Mouse (Mus musculus): ENCODE measurements at regions not wholly inside any gene's neighbourhood (a gene's known extent, or its start where the extent isn't known, plus 50 kb on each side); places are given as distances from the start of the nearest gene placed in this dataset.

- Histone ChIP-seq H3K4me3 (no peak overlapping the region), H3K36me3 (no peaks in the 10 kb centered on the region), H3K27me3 (peaks cover 55% of the 10 kb centered on the region; the same call in 1 of the 2 replicates), H3K27ac (replicated peaks) (no peak overlapping the region), H3K9ac (replicated peaks) (no peak overlapping the region), H3K4me2 (replicated peaks) (no peak overlapping the region), H3K9me3 (no peaks in the 10 kb centered on the region), H3K4me1 (peaks cover 25% of the 10 kb centered on the region)
- WGBS = 13% methylated on average over 18 of the region's 18 CpGs
- ATAC-seq (replicated peaks) = peak; percentile 84
Measured at GRCm38 (mm10) chr2:166346421-166347182, 191.1 kb upstream of the Sulf2 start.

- peaks cover 32% of the 10 kb centered on the region; the same call in 1 of the 2 replicates for H3K27me3 ChIP-seq
- H3K4me1 ChIP-seq = peaks cover 25% of the 10 kb centered on the region
- H3K9ac ChIP-seq (replicated peaks) = no peak overlapping the region
- no peaks in the 10 kb centered on the region for H3K36me3 ChIP-seq
- ATAC-seq (replicated peaks) = no peak
- H3K27ac ChIP-seq (replicated peaks) = no peak overlapping the region
- 29% methylated on average over 10 of the region's 10 CpGs for WGBS
- no peak overlapping the region for H3K4me2 ChIP-seq (replicated peaks)
- H3K4me3 ChIP-seq = no peak overlapping the region
- no peaks in the 10 kb centered on the region for H3K9me3 ChIP-seq
Measured at GRCm38 (mm10) chr2:166343551-166344340, 188.3 kb upstream of the Sulf2 start.

- no peak overlapping the region for H3K9ac ChIP-seq (replicated peaks)
- H3K4me1 ChIP-seq = peaks cover 28% of the 10 kb centered on the region
- peaks cover 24% of the 10 kb centered on the region; the same call in 1 of the 2 replicates for H3K27me3 ChIP-seq
- H3K36me3 ChIP-seq = no peaks in the 10 kb centered on the region
- no peak for ATAC-seq (replicated peaks)
- H3K9me3 ChIP-seq = no peaks in the 10 kb centered on the region
- H3K27ac ChIP-seq (replicated peaks) = 0 out of 2 replicates have a peak overlapping the region, but pooled peaks have one; percentile 18
- no peak overlapping the region for H3K4me2 ChIP-seq (replicated peaks)
- 36% methylated on average over 9 of the region's 9 CpGs for WGBS
- no peak overlapping the region for H3K4me3 ChIP-seq
Measured at GRCm38 (mm10) chr2:166342407-166342806, 186.9 kb upstream of the Sulf2 start.

GRCm38 (mm10) chr2:166340196-166340595 lies 184.7 kb upstream of the Sulf2 start:
- Histone ChIP-seq H3K4me1 (peaks cover 13% of the 10 kb centered on the region), H3K36me3 (no peaks in the 10 kb centered on the region), H3K4me3 (no peak overlapping the region), H3K4me2 (replicated peaks) (no peak overlapping the region), H3K27me3 (peaks cover 19% of the 10 kb centered on the region; the same call in 1 of the 2 replicates), H3K9me3 (no peaks in the 10 kb centered on the region), H3K9ac (replicated peaks) (no peak overlapping the region), H3K27ac (replicated peaks) (no peak overlapping the region)
- no peak for ATAC-seq (replicated peaks)
- 92% methylated on average over 9 of the region's 9 CpGs for WGBS

GRCm38 (mm10) chr2:166339427-166339826 lies 184.0 kb upstream of the Sulf2 start:
- 82% methylated on average over 5 of the region's 5 CpGs for WGBS
- ATAC-seq (replicated peaks) = no peak

GRCm38 (mm10) chr2:166338396-166339085 lies 183.1 kb upstream of the Sulf2 start:
- H3K36me3 ChIP-seq = no peaks in the 10 kb centered on the region
- WGBS = 46% methylated on average over 11 of the region's 11 CpGs
- H3K9ac ChIP-seq (replicated peaks) = no peak overlapping the region
- peaks cover 13% of the 10 kb centered on the region for H3K4me1 ChIP-seq
- no peak for ATAC-seq (replicated peaks)
- H3K4me2 ChIP-seq (replicated peaks) = no peak overlapping the region
- no peak overlapping the region for H3K27ac ChIP-seq (replicated peaks)
- H3K9me3 ChIP-seq = no peaks in the 10 kb centered on the region
- no peak overlapping the region for H3K4me3 ChIP-seq
- H3K27me3 ChIP-seq = peaks cover 4% of the 10 kb centered on the region; the same call in 1 of the 2 replicates

More at GRCm38 (mm10) chr2:166339427-166339826, 184.0 kb upstream of the Sulf2 start:
- Histone ChIP-seq H3K9ac (replicated peaks) (no peak overlapping the region), H3K36me3 (no peaks in the 10 kb centered on the region), H3K4me2 (replicated peaks) (no peak overlapping the region), H3K27ac (replicated peaks) (no peak overlapping the region), H3K9me3 (no peaks in the 10 kb centered on the region), H3K4me3 (no peak overlapping the region), H3K27me3 (peaks cover 11% of the 10 kb centered on the region; the same call in 1 of the 2 replicates), H3K4me1 (peaks cover 13% of the 10 kb centered on the region)

GRCm38 (mm10) chr2:166337666-166338065 lies 182.2 kb upstream of the Sulf2 start:
- Histone ChIP-seq H3K9ac (replicated peaks) (no peak overlapping the region), H3K4me3 (no peak overlapping the region), H3K27me3 (no peaks in the 10 kb centered on the region), H3K9me3 (no peaks in the 10 kb centered on the region), H3K36me3 (no peaks in the 10 kb centered on the region), H3K4me1 (peaks cover 10% of the 10 kb centered on the region), H3K4me2 (replicated peaks) (no peak overlapping the region), H3K27ac (replicated peaks) (no peak overlapping the region)
- no peak for ATAC-seq (replicated peaks)
- WGBS = 73% methylated on average over 7 of the region's 7 CpGs

GRCm38 (mm10) chr2:166335702-166336101 lies 180.2 kb upstream of the Sulf2 start:
- H3K9ac ChIP-seq (replicated peaks) = no peak overlapping the region
- 85% methylated on average over 5 of the region's 5 CpGs for WGBS
- H3K27me3 ChIP-seq = no peaks in the 10 kb centered on the region

GRCm38 (mm10) chr2:166334559-166334958 lies 179.1 kb upstream of the Sulf2 start:
- no peak for ATAC-seq (replicated peaks)
- no peak overlapping the region for H3K9ac ChIP-seq (replicated peaks)
- no peaks in the 10 kb centered on the region for H3K9me3 ChIP-seq
- H3K36me3 ChIP-seq = no peaks in the 10 kb centered on the region
- H3K4me2 ChIP-seq (replicated peaks) = no peak overlapping the region
- H3K4me3 ChIP-seq = no peak overlapping the region
- no peak overlapping the region for H3K27ac ChIP-seq (replicated peaks)
- no peaks in the 10 kb centered on the region for H3K27me3 ChIP-seq
- WGBS = 77% methylated on average over 7 of the region's 7 CpGs
- H3K4me1 ChIP-seq = 0 out of 2 replicates have a peak, but pooled peaks cover 3% of the 10 kb centered on the region

More at GRCm38 (mm10) chr2:166335702-166336101, 180.2 kb upstream of the Sulf2 start:
- ATAC-seq (replicated peaks) = no peak
- Histone ChIP-seq H3K9me3 (no peaks in the 10 kb centered on the region), H3K4me2 (replicated peaks) (no peak overlapping the region), H3K4me3 (no peak overlapping the region), H3K4me1 (0 out of 2 replicates have a peak, but pooled peaks cover 3% of the 10 kb centered on the region), H3K36me3 (no peaks in the 10 kb centered on the region), H3K27ac (replicated peaks) (no peak overlapping the region)

GRCm38 (mm10) chr2:166333818-166334217 lies 178.4 kb upstream of the Sulf2 start:
- 76% methylated on average over 4 of the region's 4 CpGs for WGBS
- Histone ChIP-seq H3K36me3 (no peaks in the 10 kb centered on the region), H3K27ac (replicated peaks) (no peak overlapping the region), H3K9me3 (no peaks in the 10 kb centered on the region), H3K4me3 (no peak overlapping the region), H3K4me1 (0 out of 2 replicates have a peak, but pooled peaks cover 3% of the 10 kb centered on the region), H3K27me3 (no peaks in the 10 kb centered on the region), H3K9ac (replicated peaks) (no peak overlapping the region), H3K4me2 (replicated peaks) (no peak overlapping the region)
- no peak for ATAC-seq (replicated peaks)

- H3K27ac ChIP-seq (replicated peaks) = no peak overlapping the region
- H3K36me3 ChIP-seq = no peaks in the 10 kb centered on the region
- H3K9ac ChIP-seq (replicated peaks) = no peak overlapping the region
- no peaks in the 10 kb centered on the region for H3K9me3 ChIP-seq
- WGBS = 76% methylated on average over 13 of the region's 13 CpGs
- H3K4me1 ChIP-seq = no peaks in the 10 kb centered on the region
- no peak overlapping the region for H3K4me2 ChIP-seq (replicated peaks)
- H3K4me3 ChIP-seq = no peak overlapping the region
- no peak for ATAC-seq (replicated peaks)
- H3K27me3 ChIP-seq = 0 out of 2 replicates have a peak, but pooled peaks cover 6% of the 10 kb centered on the region
Measured at GRCm38 (mm10) chr2:166332748-166333417, 177.4 kb upstream of the Sulf2 start.

All from forebrain, embryonic 15.5 days (tissue).